Mouse (Mus musculus) heart, postnatal 4 days (tissue): ENCODE measurements around the gene Gm10300. TPM values are rescaled to one million over a fixed set of nuclear protein-coding genes. Genes with fewer than 3 reads are reported as not detected.

ENCODE experiments used
- DNase-seq: peaks from one replicate; pipeline ENCODE4 v3.0.0; 2021
- total RNA-seq, 2 experiments: library from RNA; stranded (reverse); gene quantifications; 2 replicates each; pipeline ENCODE4 v1.2.3; 2021

The Gm10300 gene
- total RNA-seq, 2 experiments from 2014 or later: 0.11 to 0.12 TPM

GRCm38 (mm10) chr4:132051321-132052275 lies 22.9 kb upstream of the Gm10300 start:
- no peak for DNase-seq

DNA sequence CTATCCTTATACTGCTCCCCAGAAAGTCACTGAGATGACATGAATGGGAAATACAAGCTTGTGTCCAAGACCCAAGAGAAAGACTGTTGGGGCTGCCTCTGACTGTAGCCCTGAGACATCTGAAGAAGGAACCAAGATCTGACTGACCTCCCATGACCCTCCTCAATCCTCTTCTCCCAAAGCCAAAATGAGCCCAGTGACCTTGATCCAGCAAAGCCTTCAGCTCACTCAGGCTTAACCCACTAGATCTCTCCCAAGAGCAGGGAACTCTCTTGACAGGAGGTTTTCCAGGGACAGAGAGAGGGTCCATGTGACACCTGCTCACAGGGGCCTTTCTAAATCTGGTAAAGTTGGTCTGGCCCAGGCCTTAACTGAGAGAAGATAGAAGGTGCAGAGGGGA lies 17.2 kb upstream of the Gm10300 start:
- DNase-seq: no peak

GRCm38 (mm10) chr4:132059541-132059940 lies 15.0 kb upstream of the Gm10300 start:
- DNase-seq: no peak

- no peak for DNase-seq
These were observed 14.3 kb upstream of the Gm10300 start for GRCm38 (mm10) chr4:132060040-132060832.

DNA sequence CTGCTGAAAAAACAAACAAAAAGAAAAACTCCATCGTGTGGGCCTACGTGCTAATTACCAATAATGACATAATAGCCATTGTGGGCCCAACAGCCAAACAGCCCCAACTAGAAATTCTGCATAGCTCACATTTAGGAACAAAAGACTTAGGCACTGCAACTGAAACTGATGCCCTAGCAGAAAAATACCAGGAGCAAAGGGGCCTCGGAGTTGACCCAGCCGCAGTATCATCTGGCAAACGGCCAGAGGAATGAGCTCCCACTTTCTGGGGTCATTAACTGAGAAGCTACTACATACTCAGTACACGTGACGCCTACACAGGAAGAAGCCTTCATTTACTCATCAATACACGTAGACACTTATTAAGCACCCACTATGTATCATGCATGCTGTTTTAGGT lies 12.2 kb upstream of the Gm10300 start:
- DNase-seq: no peak

DNA sequence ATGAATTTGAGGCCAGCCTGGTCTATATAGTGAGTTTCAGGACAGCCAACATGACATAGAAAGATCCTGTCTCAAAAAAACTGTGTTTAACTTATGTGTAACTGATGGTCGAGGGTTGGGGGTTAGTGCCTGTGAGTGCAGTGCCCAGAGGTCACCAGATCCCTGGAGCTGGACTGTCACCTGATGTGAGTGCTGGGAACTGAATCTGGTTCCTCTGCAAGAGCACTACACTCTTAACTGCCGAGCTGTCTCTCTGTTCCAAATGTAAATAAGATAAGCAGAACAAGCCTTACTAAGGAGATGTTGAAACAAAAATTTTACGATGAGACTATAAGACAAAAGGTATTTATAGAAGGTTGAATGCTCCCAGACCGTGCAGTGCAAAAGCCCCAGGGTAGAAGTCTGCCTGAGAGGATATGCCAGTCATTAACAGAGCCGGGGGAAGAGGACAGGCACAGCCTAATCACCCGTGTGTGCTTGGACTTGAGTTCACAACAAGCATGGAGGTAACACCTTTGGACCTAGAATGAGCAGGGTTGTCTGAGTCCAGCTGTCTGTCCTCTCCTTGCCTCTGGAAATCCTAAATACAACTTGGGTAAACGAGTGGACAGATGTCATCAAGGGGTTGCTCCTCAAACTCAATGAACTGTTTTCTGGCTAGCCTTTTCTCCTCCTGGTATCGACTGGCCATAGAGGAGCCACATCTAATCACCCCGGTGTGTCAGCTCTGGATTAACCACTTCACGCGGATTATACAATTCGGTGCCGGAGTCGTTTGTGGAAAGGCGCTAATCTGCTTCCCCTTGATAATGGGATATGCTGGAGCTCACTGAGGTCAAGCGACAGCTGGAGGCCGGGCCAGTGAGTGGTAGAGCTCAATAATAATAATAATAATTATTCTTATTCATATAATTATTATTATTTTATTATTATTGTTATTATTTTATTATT lies 11.3 kb upstream of the Gm10300 start:
- no peak for DNase-seq

- no peak for DNase-seq
These were observed 9.9 kb upstream of the Gm10300 start for GRCm38 (mm10) chr4:132064550-132064949.

DNA sequence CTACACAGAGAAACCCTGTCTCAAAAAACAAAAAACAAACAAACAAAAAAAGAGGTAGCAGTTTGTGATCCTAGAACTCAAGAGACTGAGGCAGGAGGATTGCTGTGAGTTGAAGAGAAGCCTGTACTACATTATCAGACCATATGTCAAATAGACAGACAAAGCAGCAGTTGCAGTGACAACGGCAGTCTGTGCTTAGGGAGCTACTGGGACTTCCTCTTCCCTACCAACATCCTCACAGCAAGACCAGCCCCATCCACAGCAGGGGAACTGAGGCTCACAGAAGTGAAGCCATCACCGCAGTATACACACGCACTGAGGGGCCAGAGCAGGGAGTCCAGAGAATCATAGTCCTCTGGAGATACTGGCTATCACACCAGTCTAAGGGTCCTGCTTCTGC lies 8.9 kb upstream of the Gm10300 start:
- DNase-seq: no peak

DNA sequence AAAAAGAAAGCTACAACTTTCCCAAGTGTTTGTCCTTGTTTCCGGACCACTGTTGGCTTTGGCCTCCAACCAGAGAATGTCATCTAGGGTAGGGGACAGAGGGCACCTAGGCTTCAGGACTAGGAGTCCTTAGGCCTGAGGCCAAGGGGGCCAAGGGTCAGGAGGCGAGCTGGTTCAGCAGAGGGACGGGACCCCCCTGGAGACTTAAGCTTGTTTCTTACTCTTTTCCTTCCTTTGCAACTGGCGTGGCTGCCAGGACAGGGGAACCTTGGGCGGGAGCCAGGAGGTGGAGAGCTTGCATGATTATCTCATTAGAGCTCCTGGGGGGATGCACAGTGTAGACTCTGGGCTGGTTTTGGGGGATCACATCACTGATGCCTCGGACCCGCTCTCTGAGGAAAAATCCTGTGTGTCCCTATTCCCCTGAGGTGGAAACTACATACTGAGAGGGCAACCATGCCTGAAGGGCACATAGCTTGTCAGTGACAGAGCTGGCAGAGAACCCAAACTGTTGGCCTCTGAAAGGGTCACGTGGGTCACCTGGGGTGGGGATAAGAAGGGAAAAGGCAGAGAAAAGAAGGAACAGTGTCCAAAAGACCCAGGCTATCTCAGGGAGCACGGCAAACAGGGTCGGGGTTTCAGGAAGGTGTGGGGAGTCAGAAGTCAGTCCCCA lies 8.3 kb upstream of the Gm10300 start:
- peak; percentile 73 for DNase-seq

- no peak for DNase-seq
These were observed 7.2 kb upstream of the Gm10300 start for GRCm38 (mm10) chr4:132067112-132067937.

- no peak for DNase-seq
These were observed 6.6 kb upstream of the Gm10300 start for GRCm38 (mm10) chr4:132067938-132068235.

DNA sequence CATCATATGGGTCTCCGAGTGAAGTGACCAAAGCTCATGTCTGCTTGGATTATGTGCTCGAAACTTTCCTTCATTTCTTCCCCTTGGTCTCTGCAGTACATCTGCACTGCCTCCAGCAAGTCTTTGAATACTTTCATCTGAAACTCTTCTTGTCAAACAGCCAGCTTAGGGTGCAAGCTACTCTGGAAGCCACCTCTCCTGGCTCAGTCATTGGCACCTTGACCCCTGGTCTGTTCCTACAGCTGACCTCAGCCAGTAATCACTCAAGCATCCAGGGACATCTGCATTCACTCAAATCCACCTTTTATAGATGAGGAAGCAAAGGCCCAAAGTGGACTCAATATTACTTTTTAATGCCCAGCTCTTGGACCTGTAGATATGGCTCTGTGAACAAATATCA lies 2.8 kb upstream of the Gm10300 start:
- DNase-seq: no peak

DNA sequence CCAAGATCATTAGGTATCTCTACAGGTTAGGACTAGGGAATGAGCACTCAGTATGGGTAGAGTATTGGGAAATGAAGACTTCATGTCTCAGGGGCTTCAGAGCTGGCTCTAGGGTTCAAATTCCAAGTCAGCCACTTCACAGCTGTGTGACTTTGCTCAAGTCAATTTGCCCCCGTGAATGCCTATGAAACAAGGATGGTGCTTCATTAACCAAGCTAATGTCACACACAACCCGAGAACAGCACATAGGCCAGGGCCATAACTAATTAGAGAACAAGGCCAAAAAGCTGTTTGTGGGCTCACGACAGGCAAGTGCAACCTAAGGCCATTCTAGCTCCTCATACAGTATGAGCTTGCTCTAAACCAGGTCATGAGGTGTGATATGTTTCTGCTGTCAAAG lies 2.3 kb upstream of the Gm10300 start:
- DNase-seq: no peak

GRCm38 (mm10) chr4:132072946-132073345 lies 1.6 kb upstream of the Gm10300 start:
- DNase-seq: peak; percentile 71

DNA sequence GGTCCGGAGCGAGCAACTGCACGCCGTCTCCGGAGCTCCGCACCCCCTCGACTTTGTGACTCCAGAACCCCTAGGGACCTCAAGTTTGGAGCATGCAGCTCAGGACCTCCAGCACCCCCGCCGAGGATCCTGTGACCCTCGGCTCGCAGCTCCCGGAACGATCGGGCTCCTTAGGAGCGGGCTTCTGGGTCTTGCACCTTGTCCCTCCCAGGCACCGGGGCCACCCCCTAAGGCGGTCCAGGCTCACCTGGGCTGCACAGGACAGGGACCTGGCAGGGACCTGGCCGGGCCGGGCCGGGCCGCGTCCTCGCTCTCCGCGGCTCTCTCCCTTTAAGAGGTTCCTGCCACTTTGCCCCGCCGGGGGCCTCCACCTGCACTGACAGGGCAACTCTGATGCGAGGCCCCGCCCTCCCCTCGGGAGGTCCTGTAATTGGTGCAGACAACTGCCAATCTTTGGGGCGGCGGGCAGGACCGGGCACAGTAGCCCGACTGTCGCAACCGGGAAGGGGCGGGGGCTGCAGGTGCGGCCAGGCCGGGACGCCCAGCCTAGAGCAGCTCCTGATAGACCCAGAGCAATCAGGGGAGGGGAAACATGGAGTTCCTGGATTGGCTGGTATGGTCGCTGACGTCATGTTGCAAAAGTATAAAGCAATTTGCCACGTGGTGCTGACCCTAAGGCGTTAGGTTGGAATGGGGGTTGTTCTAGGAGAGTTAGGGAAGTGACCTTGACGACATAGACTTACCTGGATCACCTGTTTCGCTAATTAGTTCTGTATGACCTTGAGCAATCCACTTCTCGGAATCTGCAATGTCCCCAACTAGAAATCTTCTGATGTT lies 654 bp downstream of the Gm10300 start, which contains the start of gene Epb41:
Gene Epb41 (minus strand): TSS at position 389 of the 837 bp plus-strand sequence.
- peak; percentile 99 for DNase-seq

DNA sequence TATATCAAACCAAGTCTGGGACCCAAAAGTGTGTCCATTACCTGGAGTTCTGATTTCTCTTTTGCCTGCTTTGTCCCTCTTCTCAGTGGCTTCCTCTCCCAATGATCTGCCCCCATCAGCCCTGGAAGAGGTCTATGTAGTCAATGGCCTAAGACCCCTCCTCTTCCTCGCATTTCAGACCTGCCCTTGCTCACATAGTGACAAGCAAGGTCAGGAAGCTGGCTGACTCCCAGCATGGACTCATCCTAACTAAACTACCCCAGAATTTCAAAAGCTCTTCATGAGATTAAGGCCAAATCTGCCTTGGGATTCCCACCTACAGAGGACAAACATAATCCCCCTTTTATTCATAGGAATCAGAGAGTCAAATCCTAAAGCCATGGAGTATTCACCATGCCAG lies 1.3 kb downstream of the Gm10300 start:
- no peak for DNase-seq

- DNase-seq: peak; percentile 76
These were observed 2.2 kb downstream of the Gm10300 start for GRCm38 (mm10) chr4:132076480-132077405.

- DNase-seq: no peak
These were observed 2.9 kb downstream of the Gm10300 start for GRCm38 (mm10) chr4:132077445-132077844.

DNA sequence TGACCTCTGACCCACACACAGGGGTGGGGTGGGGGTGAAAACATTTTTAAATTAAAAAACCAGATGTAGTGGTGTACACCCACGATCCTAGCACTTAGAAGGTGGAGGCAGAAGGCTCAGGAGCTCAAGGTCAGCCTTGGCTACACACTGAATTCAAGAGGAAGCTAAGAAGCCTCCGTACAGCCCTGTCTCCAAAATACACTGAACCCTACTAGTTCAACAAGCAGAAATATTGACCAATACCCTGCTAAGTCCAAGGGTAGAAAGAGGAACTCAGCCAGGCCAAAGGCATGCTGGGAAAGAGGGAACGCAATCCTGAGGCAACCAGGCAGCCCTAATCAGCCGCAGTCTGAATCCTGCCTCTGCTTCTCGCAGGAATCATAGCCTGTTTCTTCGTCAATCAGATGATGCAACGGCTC lies 3.8 kb downstream of the Gm10300 start:
- no peak for DNase-seq
